Mouse (Mus musculus): ENCODE measurements around the gene Sh3bp4. TPM values are rescaled to one million over a fixed set of nuclear protein-coding genes. Genes with fewer than 3 reads are reported as not detected.

Sh3bp4 gene
- polyA plus RNA-seq, 1 experiment from 2014 or later, result 25.7 TPM

- H3K27me3 ChIP-seq, result no peaks in the 10 kb centered on the region
- no peaks in the 10 kb centered on the region for H3K9me3 ChIP-seq
- no peaks in the 10 kb centered on the region for H3K36me3 ChIP-seq
- no peak overlapping the region for H3K9ac ChIP-seq
- H3K4me2 ChIP-seq (replicated peaks), result no peak overlapping the region
- H3K4me1 ChIP-seq, result 0 out of 2 replicates have a peak, but pooled peaks cover 4% of the 10 kb centered on the region
- H3K4me3 ChIP-seq, result no peak overlapping the region
- WGBS, result 88% methylated on average over 10 of the region's 10 CpGs
- H3K27ac ChIP-seq, result no peak overlapping the region
- no peak for ATAC-seq (ENCODE audit: insufficient number of reproducible peaks, insufficient read depth, low FRiP score, low TSS enrichment)
Measured at GRCm38 (mm10) chr1:89042956-89043355, 27.3 kb upstream of the Sh3bp4 start.

- H3K27me3 ChIP-seq, result no peaks in the 10 kb centered on the region
- H3K4me1 ChIP-seq, result no peaks in the 10 kb centered on the region
- no peak overlapping the region for H3K9ac ChIP-seq
- no peaks in the 10 kb centered on the region for H3K9me3 ChIP-seq
- no peak for ATAC-seq (ENCODE audit: insufficient number of reproducible peaks, insufficient read depth, low FRiP score, low TSS enrichment)
- H3K4me2 ChIP-seq (replicated peaks), result no peak overlapping the region
- no peak overlapping the region for H3K4me3 ChIP-seq
- no peaks in the 10 kb centered on the region for H3K36me3 ChIP-seq
- no peak overlapping the region for H3K27ac ChIP-seq
- WGBS, result 68% methylated on average over 8 of the region's 8 CpGs
Measured at GRCm38 (mm10) chr1:89045403-89045802, 24.8 kb upstream of the Sh3bp4 start.

- H3K9me3 ChIP-seq, result no peaks in the 10 kb centered on the region
- ATAC-seq (ENCODE audit: insufficient number of reproducible peaks, insufficient read depth, low FRiP score, low TSS enrichment), result no peak
- H3K27ac ChIP-seq, result no peak overlapping the region
- 85% methylated on average over 4 of the region's 4 CpGs for WGBS
- no peak overlapping the region for H3K9ac ChIP-seq
- no peaks in the 10 kb centered on the region for H3K36me3 ChIP-seq
- no peak overlapping the region for H3K4me2 ChIP-seq (replicated peaks)
- no peak overlapping the region for H3K4me3 ChIP-seq
- no peaks in the 10 kb centered on the region for H3K27me3 ChIP-seq
- no peaks in the 10 kb centered on the region for H3K4me1 ChIP-seq
Measured at GRCm38 (mm10) chr1:89049506-89049905, 20.7 kb upstream of the Sh3bp4 start.

- Histone ChIP-seq H3K4me1 (no peaks in the 10 kb centered on the region), H3K4me2 (replicated peaks) (no peak overlapping the region), H3K4me3 (no peak overlapping the region), H3K27ac (no peak overlapping the region), H3K9me3 (peaks cover under 1% of the 10 kb centered on the region; the same call in 1 of the 2 replicates), H3K36me3 (no peaks in the 10 kb centered on the region), H3K9ac (no peak overlapping the region), H3K27me3 (no peaks in the 10 kb centered on the region)
- ATAC-seq (ENCODE audit: insufficient number of reproducible peaks, insufficient read depth, low FRiP score, low TSS enrichment), result no peak
- WGBS, result 67% methylated on average over 1 of the region's 1 CpGs
Measured at GRCm38 (mm10) chr1:89056175-89056574, 14.0 kb upstream of the Sh3bp4 start.

GRCm38 (mm10) chr1:89057430-89057829 is 12.8 kb upstream of the Sh3bp4 start:
- 83% methylated on average over 3 of the region's 3 CpGs for WGBS
- Histone ChIP-seq H3K4me1 (no peaks in the 10 kb centered on the region), H3K27ac (no peak overlapping the region), H3K9me3 (peaks cover 7% of the 10 kb centered on the region; the same call in 1 of the 2 replicates), H3K9ac (no peak overlapping the region), H3K27me3 (no peaks in the 10 kb centered on the region), H3K4me2 (replicated peaks) (no peak overlapping the region), H3K36me3 (no peaks in the 10 kb centered on the region), H3K4me3 (no peak overlapping the region)
- no peak for ATAC-seq (ENCODE audit: insufficient number of reproducible peaks, insufficient read depth, low FRiP score, low TSS enrichment)

GRCm38 (mm10) chr1:89058011-89058410 is 12.2 kb upstream of the Sh3bp4 start:
- H3K9ac ChIP-seq, result no peak overlapping the region
- 90% methylated on average over 1 of the region's 1 CpGs for whole genome bisulfite sequencing
- peaks cover 7% of the 10 kb centered on the region; the same call in 1 of the 2 replicates for H3K9me3 ChIP-seq
- H3K4me2 ChIP-seq (replicated peaks), result no peak overlapping the region
- ATAC-seq (ENCODE audit: insufficient number of reproducible peaks, insufficient read depth, low FRiP score, low TSS enrichment), result no peak
- no peak overlapping the region for H3K27ac ChIP-seq
- no peaks in the 10 kb centered on the region for H3K27me3 ChIP-seq
- no peak overlapping the region for H3K4me3 ChIP-seq
- H3K36me3 ChIP-seq, result no peaks in the 10 kb centered on the region
- no peaks in the 10 kb centered on the region for H3K4me1 ChIP-seq

GRCm38 (mm10) chr1:89062977-89063376 is 7.2 kb upstream of the Sh3bp4 start:
- WGBS, result 85% methylated on average over 4 of the region's 4 CpGs
- H3K36me3 ChIP-seq, result no peaks in the 10 kb centered on the region
- no peak for ATAC-seq (ENCODE audit: insufficient number of reproducible peaks, insufficient read depth, low FRiP score, low TSS enrichment)
- no peak overlapping the region for H3K4me2 ChIP-seq (replicated peaks)
- no peaks in the 10 kb centered on the region for H3K4me1 ChIP-seq
- no peaks in the 10 kb centered on the region for H3K27me3 ChIP-seq
- H3K9me3 ChIP-seq, result peaks cover 7% of the 10 kb centered on the region; the same call in 1 of the 2 replicates
- no peak overlapping the region for H3K9ac ChIP-seq
- H3K27ac ChIP-seq, result no peak overlapping the region
- H3K4me3 ChIP-seq, result no peak overlapping the region

GRCm38 (mm10) chr1:89063800-89064199 is 6.4 kb upstream of the Sh3bp4 start:
- no peak overlapping the region for H3K27ac ChIP-seq
- H3K27me3 ChIP-seq, result no peaks in the 10 kb centered on the region
- no peak overlapping the region for H3K4me3 ChIP-seq
- no peak overlapping the region for H3K9ac ChIP-seq
- H3K36me3 ChIP-seq, result no peaks in the 10 kb centered on the region
- WGBS, result 81% methylated on average over 3 of the region's 3 CpGs
- H3K4me1 ChIP-seq, result peaks cover 3% of the 10 kb centered on the region; the same call in 1 of the 2 replicates
- no peak for ATAC-seq (ENCODE audit: insufficient number of reproducible peaks, insufficient read depth, low FRiP score, low TSS enrichment)
- no peak overlapping the region for H3K4me2 ChIP-seq (replicated peaks)
- H3K9me3 ChIP-seq, result peaks cover 7% of the 10 kb centered on the region; the same call in 1 of the 2 replicates

GRCm38 (mm10) chr1:89068812-89069211 is 1.4 kb upstream of the Sh3bp4 start:
- Histone ChIP-seq H3K9ac (0 out of 2 replicates have a peak overlapping the region, but pooled peaks have one; percentile 51), H3K4me3 (no peak overlapping the region), H3K4me2 (replicated peaks) (no peak overlapping the region), H3K36me3 (no peaks in the 10 kb centered on the region), H3K4me1 (peaks cover 37% of the 10 kb centered on the region), H3K27me3 (no peaks in the 10 kb centered on the region), H3K9me3 (no peaks in the 10 kb centered on the region), H3K27ac (no peak overlapping the region)
- 56% methylated on average over 5 of the region's 5 CpGs for WGBS
- no peak for ATAC-seq (ENCODE audit: insufficient number of reproducible peaks, insufficient read depth, low FRiP score, low TSS enrichment)

GRCm38 (mm10) chr1:89069479-89070102 is 624 bp upstream of the Sh3bp4 start:
- peak overlapping the region; percentile 83 for H3K4me3 ChIP-seq
- H3K4me1 ChIP-seq, result peaks cover 44% of the 10 kb centered on the region
- peak overlapping the region; percentile 51; the same call in 1 of the 2 replicates for H3K9ac ChIP-seq
- ATAC-seq (ENCODE audit: insufficient number of reproducible peaks, insufficient read depth, low FRiP score, low TSS enrichment), result peak; percentile 4; the same call in 1 of the 2 replicates
- H3K36me3 ChIP-seq, result no peaks in the 10 kb centered on the region
- 1% methylated on average over 25 of the region's 25 CpGs for WGBS
- H3K4me2 ChIP-seq (replicated peaks), result peak overlapping the region; percentile 64
- peak overlapping the region; percentile 89 for H3K27ac ChIP-seq
- no peaks in the 10 kb centered on the region for H3K27me3 ChIP-seq
- no peaks in the 10 kb centered on the region for H3K9me3 ChIP-seq

- Histone ChIP-seq H3K27ac (peak overlapping the region; percentile 84), H3K4me1 (peaks cover 55% of the 10 kb centered on the region), H3K36me3 (no peaks in the 10 kb centered on the region), H3K4me2 (replicated peaks) (peak overlapping the region; percentile 64), H3K27me3 (no peaks in the 10 kb centered on the region), H3K4me3 (peak overlapping the region; percentile 83), H3K9ac (peak overlapping the region; percentile 86), H3K9me3 (no peaks in the 10 kb centered on the region)
- ATAC-seq (ENCODE audit: insufficient number of reproducible peaks, insufficient read depth, low FRiP score, low TSS enrichment), result peak; percentile 2; the same call in 1 of the 2 replicates
- under 1% methylated on average over 27 of the region's 28 CpGs for WGBS
Measured at GRCm38 (mm10) chr1:89070871-89071361, 701 bp downstream of the Sh3bp4 start.
